Mouse (Mus musculus): ENCODE measurements around the gene Arhgef6. TPM values are rescaled to one million over a fixed set of nuclear protein-coding genes. Genes with fewer than 3 reads are reported as not detected.

Gene Arhgef6
- polyA plus RNA-seq (2016; fragmentation: Nextera tagmentation; extraction: Ambion mirVana) = 6.6 and 7.5 TPM in 2 replicates

DNA sequence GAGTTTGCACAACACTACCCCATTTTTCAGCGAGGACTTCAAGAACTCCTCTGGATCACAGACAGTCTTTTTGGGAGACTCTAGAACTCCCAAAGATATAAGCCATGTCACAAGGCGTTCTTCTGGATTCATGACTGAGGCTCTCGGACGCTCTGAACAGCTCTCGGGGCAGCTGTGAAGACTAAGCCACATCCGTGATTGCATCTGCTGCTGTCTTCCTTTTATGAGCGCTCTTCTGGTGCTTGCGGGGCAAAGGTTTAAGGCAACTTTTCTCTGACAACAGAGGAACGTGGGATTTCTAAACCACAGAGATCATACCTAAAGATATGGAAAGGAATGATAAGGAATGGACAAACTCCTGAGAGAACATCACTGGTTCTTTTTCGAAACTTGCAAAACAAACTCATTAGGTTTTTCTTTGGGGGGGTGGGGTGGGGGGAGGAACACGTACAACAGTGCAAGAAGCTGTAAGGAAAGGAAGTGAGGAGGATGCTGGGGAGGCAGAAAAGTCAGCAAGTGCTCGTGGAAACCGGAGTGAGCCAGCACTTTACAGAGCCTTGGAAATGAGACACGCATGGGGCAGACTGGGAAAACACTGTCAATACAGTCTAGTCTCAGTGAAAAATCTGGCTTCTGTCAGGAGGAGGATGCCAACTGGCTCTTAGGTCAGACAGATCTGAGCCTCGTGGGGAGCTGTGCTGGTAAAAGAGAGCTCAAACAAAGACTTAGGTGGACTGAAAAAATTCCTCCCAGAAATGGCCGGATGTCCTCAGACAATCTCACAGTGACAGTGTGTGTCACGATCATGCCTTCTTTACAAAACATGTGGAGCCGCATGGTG, at the start of gene Arhgef6:
TSS of gene Arhgef6 (minus strand) at position 359 of the 841 bp plus-strand sequence.
- ATAC-seq (ENCODE audit: low FRiP score, low read depth) = no peak
- H3K9ac ChIP-seq (replicated peaks) = no peak within 1 kb of the TSS
- H3K4me2 ChIP-seq (replicated peaks) = no peak within 1 kb of the TSS
- no peaks in the 10 kb centered on the region for H3K27me3 ChIP-seq
- WGBS = 74% methylated on average over 18 of the region's 18 CpGs
- H3K9me3 ChIP-seq = no peaks in the 10 kb centered on the region
- no peaks in the 10 kb centered on the region for H3K36me3 ChIP-seq
- no peaks in the 10 kb centered on the region for H3K4me1 ChIP-seq
- H3K4me3 ChIP-seq = no peak within 1 kb of the TSS
- no peak within 1 kb of the TSS for H3K27ac ChIP-seq (replicated peaks)

DNA sequence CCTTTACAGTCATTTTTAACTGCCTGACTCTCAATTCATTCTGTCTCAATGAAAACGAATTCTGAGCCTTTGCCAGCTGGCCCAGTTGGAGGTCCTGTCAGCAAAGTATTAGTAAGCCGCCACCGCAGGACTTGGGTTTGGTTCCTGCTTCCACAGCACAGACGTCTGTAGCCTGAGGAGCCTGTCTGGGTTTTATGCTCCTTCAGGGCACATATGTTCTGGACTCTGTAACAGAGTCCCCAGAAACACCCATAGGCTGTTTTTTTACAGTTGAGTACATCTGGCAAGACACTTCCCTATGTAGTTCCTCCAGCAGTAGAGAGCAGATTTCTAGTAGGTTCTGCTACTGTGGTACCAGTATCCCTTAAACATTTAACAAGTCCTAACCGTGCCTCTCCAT, 42.4 kb upstream of the Arhgef6 start:
- H3K27ac ChIP-seq (replicated peaks) = no peak overlapping the region
- H3K36me3 ChIP-seq = peaks cover 60% of the 10 kb centered on the region
- H3K4me2 ChIP-seq (replicated peaks) = no peak overlapping the region
- H3K9me3 ChIP-seq = no peaks in the 10 kb centered on the region
- no peak overlapping the region for H3K9ac ChIP-seq (replicated peaks)
- ATAC-seq (ENCODE audit: low FRiP score, low read depth) = no peak
- no peaks in the 10 kb centered on the region for H3K27me3 ChIP-seq
- 79% methylated on average over 5 of the region's 5 CpGs for WGBS
- no peak overlapping the region for H3K4me3 ChIP-seq
- H3K4me1 ChIP-seq = no peaks in the 10 kb centered on the region

DNA sequence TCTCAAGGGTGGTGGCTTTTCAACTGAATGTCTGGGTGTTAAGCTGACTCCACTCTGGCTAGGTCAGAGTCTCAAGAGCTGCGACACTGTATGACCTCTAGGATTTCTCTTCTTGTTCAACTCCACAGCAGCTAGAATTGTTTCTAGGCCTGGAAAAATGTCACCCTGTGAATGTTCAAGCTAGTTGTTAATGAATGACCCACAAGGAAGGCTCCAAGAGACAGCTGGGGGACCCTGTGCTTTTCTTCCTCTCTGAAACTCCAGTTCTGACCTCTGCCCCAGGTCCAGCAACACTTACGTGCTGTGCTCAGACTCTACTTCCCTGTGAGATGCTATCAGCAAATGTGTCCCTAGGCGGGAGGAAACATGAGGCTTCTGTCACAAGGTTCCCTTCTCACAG, 40.0 kb upstream of the Arhgef6 start:
- no peaks in the 10 kb centered on the region for H3K9me3 ChIP-seq
- 95% methylated on average over 3 of the region's 3 CpGs for WGBS
- peaks cover 46% of the 10 kb centered on the region for H3K36me3 ChIP-seq
- no peak overlapping the region for H3K4me3 ChIP-seq
- ATAC-seq (ENCODE audit: low FRiP score, low read depth) = no peak
- H3K27ac ChIP-seq (replicated peaks) = no peak overlapping the region
- no peaks in the 10 kb centered on the region for H3K4me1 ChIP-seq
- no peaks in the 10 kb centered on the region for H3K27me3 ChIP-seq
- H3K9ac ChIP-seq (replicated peaks) = no peak overlapping the region
- no peak overlapping the region for H3K4me2 ChIP-seq (replicated peaks)

DNA sequence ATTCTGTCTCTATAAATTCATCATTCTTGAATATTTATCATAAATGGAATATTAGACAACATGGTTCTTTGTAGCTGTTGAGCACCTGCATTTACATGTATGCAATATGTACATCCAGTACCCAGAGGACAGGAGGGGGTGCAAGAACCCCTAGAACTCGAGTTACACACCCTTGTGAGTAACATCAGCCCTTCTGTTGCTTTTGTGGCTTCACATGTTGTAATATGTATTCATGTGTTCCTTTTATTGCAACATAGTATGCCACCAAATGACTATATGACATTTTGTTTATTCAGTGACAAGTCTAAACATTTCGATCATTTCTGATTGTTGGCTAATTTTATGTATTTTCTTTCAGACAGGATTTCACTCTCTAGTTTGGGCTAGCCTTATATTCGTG, 38.6 kb upstream of the Arhgef6 start:
- H3K4me1 ChIP-seq = no peaks in the 10 kb centered on the region
- no peak overlapping the region for H3K4me2 ChIP-seq (replicated peaks)
- WGBS = 83% methylated on average over 3 of the region's 3 CpGs
- peaks cover 45% of the 10 kb centered on the region for H3K36me3 ChIP-seq
- no peaks in the 10 kb centered on the region for H3K27me3 ChIP-seq
- H3K9ac ChIP-seq (replicated peaks) = no peak overlapping the region
- no peak for ATAC-seq (ENCODE audit: low FRiP score, low read depth)
- no peak overlapping the region for H3K27ac ChIP-seq (replicated peaks)
- H3K9me3 ChIP-seq = no peaks in the 10 kb centered on the region
- no peak overlapping the region for H3K4me3 ChIP-seq

DNA sequence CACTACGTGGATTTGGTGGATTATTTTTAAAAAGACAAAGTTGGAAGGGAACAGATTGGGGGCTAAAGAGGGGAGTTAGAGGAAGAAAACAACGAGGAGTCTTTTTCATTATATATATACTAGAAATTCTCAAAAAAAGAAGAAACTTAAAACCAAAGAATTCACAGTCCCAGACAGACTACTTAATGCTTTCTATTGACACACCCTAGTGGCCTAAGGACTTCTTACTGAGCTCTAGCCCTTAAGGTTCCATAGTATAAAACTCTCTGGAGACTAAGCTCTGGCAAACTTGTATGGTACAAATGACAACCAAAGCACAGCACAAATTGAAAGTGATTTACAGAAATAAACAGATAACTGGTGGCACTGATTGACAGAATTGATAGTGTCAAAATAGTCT, 35.5 kb upstream of the Arhgef6 start:
- ATAC-seq (ENCODE audit: low FRiP score, low read depth) = no peak
- no peaks in the 10 kb centered on the region for H3K9me3 ChIP-seq
- peaks cover 21% of the 10 kb centered on the region for H3K36me3 ChIP-seq
- no peak overlapping the region for H3K27ac ChIP-seq (replicated peaks)
- whole genome bisulfite sequencing = 83% methylated on average over 2 of the region's 2 CpGs
- no peak overlapping the region for H3K4me2 ChIP-seq (replicated peaks)
- no peak overlapping the region for H3K4me3 ChIP-seq
- no peaks in the 10 kb centered on the region for H3K27me3 ChIP-seq
- H3K9ac ChIP-seq (replicated peaks) = no peak overlapping the region
- no peaks in the 10 kb centered on the region for H3K4me1 ChIP-seq

DNA sequence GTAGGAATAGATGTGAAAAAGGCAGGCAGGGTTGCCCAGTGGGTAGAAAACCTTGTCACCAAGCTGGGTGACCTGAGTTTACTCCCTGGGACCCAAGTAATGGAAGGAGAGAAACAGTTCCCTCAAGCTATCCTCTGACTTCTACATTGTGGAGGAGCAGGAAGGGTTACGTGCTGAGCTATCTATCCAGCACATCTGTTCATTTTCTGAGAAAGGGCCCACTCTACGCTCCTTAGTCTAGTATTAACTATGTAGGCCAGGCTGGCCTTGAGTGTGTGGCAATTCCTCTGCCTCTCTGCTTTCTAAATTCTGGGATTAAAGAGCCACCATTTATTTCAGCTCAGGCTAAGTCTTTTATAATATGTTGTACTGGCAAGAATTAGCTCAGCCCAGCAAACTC, 35.0 kb upstream of the Arhgef6 start:
- Histone ChIP-seq H3K36me3 (peaks cover 17% of the 10 kb centered on the region), H3K4me1 (no peaks in the 10 kb centered on the region), H3K4me3 (no peak overlapping the region), H3K9me3 (no peaks in the 10 kb centered on the region), H3K27me3 (no peaks in the 10 kb centered on the region), H3K9ac (replicated peaks) (no peak overlapping the region), H3K4me2 (replicated peaks) (no peak overlapping the region), H3K27ac (replicated peaks) (no peak overlapping the region)
- 83% methylated on average over 2 of the region's 2 CpGs for WGBS
- ATAC-seq (ENCODE audit: low FRiP score, low read depth) = no peak

DNA sequence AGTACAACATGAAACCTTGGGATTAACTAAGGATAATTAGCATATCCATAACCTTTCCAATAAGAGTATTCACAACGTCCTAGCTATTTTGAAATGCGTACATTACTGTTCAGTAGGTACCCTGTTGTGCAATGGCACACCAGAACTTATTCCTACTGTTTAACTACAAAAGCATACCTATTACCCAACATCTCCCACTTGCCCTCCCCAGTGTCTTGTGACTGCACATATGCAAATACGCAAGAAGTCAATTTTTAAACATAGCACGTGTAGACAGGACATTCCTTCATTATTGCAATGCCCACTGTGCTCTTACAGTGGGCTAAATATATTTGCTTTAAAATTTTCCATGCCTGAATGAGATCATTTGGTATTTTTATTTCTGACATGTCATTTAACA, 34.4 kb upstream of the Arhgef6 start:
- Histone ChIP-seq H3K36me3 (peaks cover 15% of the 10 kb centered on the region; the same call in 1 of the 2 replicates), H3K27ac (replicated peaks) (no peak overlapping the region), H3K27me3 (no peaks in the 10 kb centered on the region), H3K9me3 (no peaks in the 10 kb centered on the region), H3K4me2 (replicated peaks) (no peak overlapping the region), H3K4me1 (no peaks in the 10 kb centered on the region), H3K9ac (replicated peaks) (no peak overlapping the region), H3K4me3 (no peak overlapping the region)
- WGBS = 84% methylated on average over 4 of the region's 4 CpGs
- ATAC-seq (ENCODE audit: low FRiP score, low read depth) = no peak

DNA sequence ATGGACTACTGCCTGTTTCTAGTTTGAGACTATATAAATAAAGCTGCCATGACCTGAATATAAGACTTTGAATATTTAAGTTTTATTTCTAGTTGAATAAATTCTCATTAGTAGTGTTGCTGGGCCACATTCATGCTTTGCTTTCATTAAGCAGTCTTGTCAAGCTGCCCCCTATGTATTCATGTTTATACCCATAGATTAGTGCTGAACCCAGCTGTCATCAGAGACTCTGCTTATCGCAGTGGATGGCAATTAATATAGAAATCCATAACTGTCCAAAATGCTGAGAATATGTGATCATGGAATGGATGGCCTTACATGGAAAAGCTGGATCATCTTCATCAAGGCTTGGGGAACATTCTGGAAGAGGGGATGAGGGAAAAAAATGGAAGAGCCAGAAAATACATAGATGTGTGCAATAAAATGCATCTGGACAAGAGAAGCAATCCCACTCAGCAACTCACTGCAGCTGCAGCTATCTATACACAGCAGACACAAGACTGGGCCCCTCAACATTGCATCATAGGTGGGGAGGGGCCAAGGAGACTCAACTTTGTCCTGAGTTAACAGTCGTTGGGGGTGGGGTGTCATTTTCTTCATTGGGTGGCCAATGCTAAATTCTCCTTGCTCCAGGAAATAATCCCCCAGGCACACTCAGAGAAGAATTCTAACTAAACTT, 26.5 kb upstream of the Arhgef6 start:
- H3K4me2 ChIP-seq (replicated peaks) = no peak overlapping the region
- WGBS = 74% methylated on average over 2 of the region's 2 CpGs
- H3K36me3 ChIP-seq = no peaks in the 10 kb centered on the region
- H3K4me3 ChIP-seq = no peak overlapping the region
- no peak overlapping the region for H3K9ac ChIP-seq (replicated peaks)
- no peak overlapping the region for H3K27ac ChIP-seq (replicated peaks)
- H3K9me3 ChIP-seq = no peaks in the 10 kb centered on the region
- H3K4me1 ChIP-seq = no peaks in the 10 kb centered on the region
- no peaks in the 10 kb centered on the region for H3K27me3 ChIP-seq
- ATAC-seq (ENCODE audit: low FRiP score, low read depth) = no peak

DNA sequence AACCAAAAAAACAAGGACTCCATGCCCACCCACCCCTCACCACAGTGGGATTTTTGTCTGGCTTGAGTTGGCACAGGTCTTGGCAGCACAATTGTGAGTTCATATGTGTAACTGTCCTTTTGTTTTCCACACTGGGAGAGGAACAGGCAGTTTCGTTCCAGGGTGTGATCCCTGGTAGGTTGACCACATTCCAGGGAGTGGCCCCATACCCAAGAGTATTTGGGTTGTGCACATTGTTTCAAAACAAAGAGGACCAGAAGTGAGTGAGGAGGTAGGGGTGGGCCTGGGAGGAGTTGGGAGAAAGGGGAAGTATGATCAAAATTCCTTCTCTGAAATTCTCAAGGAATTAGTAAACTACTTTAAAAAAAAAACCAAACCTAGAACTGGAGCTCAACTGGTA, 20.8 kb upstream of the Arhgef6 start:
- no peaks in the 10 kb centered on the region for H3K4me1 ChIP-seq
- H3K27ac ChIP-seq (replicated peaks) = no peak overlapping the region
- H3K27me3 ChIP-seq = no peaks in the 10 kb centered on the region
- no peak for ATAC-seq (ENCODE audit: low FRiP score, low read depth)
- H3K4me2 ChIP-seq (replicated peaks) = no peak overlapping the region
- H3K4me3 ChIP-seq = no peak overlapping the region
- H3K9ac ChIP-seq (replicated peaks) = no peak overlapping the region
- no peaks in the 10 kb centered on the region for H3K9me3 ChIP-seq
- H3K36me3 ChIP-seq = no peaks in the 10 kb centered on the region
- 71% methylated on average over 1 of the region's 1 CpGs for WGBS

DNA sequence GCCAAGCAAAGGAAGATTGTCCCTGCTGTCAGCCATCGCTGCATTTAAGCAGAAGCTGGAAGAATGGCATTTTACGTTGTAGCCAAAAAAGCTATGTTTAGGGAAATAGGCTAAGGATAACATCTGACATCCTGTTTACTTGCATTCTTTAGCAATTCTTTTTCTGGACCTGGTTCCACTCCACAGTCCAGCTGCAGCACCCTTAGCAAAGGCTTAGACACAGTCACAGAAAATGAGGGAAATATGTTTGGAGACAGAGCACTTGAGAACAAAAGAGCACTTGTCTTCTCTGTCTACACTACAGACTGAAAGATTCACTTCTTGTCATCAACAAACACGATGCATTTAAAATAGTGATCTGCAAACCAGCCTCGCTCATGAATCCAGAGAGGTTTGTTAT, 691 bp upstream of the Arhgef6 start:
- Histone ChIP-seq H3K27me3 (no peaks in the 10 kb centered on the region), H3K4me1 (no peaks in the 10 kb centered on the region), H3K27ac (replicated peaks) (no peak overlapping the region), H3K4me2 (replicated peaks) (no peak overlapping the region), H3K9ac (replicated peaks) (no peak overlapping the region), H3K4me3 (no peak overlapping the region), H3K9me3 (no peaks in the 10 kb centered on the region), H3K36me3 (no peaks in the 10 kb centered on the region)
- 79% methylated on average over 4 of the region's 4 CpGs for WGBS
- no peak for ATAC-seq (ENCODE audit: low FRiP score, low read depth)

DNA sequence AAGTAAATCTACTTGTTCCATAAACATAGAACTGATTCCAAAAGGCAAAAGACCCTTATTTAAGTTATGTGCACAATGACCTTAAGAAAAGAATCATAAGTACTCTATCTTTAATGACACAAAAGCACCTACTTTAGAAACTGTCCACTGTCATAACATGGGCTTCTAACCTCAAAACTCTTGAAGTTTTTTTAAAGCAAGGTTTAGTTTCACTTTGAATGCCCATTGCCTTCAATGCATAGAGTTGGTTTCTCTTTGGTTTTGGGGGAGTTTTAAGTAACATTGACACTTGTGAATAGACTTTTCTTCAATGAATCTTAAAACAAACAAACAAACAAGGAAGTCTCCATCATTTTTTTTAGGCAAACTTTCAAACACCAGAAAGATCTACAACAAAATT, 947 bp downstream of the Arhgef6 start:
- Histone ChIP-seq H3K4me3 (no peak overlapping the region), H3K9me3 (no peaks in the 10 kb centered on the region), H3K27me3 (no peaks in the 10 kb centered on the region), H3K27ac (replicated peaks) (no peak overlapping the region), H3K4me2 (replicated peaks) (no peak overlapping the region), H3K9ac (replicated peaks) (no peak overlapping the region), H3K4me1 (no peaks in the 10 kb centered on the region), H3K36me3 (no peaks in the 10 kb centered on the region)
- ATAC-seq (ENCODE audit: low FRiP score, low read depth) = no peak

DNA sequence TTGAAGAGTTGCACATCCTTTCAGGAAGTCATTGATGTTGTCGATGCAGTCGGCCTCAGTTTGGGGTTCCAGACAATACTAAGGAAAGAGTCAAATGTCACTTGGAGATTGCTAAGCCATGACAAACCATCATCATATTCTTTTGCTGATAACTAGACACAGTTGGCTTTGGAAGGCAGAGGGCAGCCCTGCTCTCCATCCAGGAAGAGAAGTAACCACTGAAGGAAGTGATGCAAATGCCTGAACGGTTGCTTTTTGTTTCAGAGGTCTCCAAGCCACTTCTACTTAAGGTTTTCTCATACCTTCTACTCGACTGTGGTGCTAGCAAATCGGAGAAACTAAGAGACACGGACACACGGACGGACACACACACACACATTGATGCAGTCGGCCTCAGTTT, 1.6 kb downstream of the Arhgef6 start:
- no peaks in the 10 kb centered on the region for H3K27me3 ChIP-seq
- no peak overlapping the region for H3K27ac ChIP-seq (replicated peaks)
- H3K36me3 ChIP-seq = no peaks in the 10 kb centered on the region
- H3K4me2 ChIP-seq (replicated peaks) = no peak overlapping the region
- H3K9me3 ChIP-seq = no peaks in the 10 kb centered on the region
- no peak for ATAC-seq (ENCODE audit: low FRiP score, low read depth)
- H3K9ac ChIP-seq (replicated peaks) = no peak overlapping the region
- 85% methylated on average over 9 of the region's 9 CpGs for WGBS
- no peak overlapping the region for H3K4me3 ChIP-seq
- no peaks in the 10 kb centered on the region for H3K4me1 ChIP-seq

Data from midbrain, embryonic 12.5 days (tissue).